Mouse (Mus musculus) lung, postnatal 0 days (tissue): Measurements from ENCODE around the gene Art2b. TPM values are rescaled to one million over a fixed set of nuclear protein-coding genes. Genes with fewer than 3 reads are reported as not detected.
A peak's percentile ranks its signal among the peaks of the same experiment; 100 is the strongest.
"Not testable (repeated sequence)": the region's sequence is repeated elsewhere in the genome, so short reads cannot be mapped to it uniquely, and the experiment has no call there.

Source experiments
- ATAC-seq: fragments of 200-750 bp; cut with Nextera tagmentation; 2 replicates; pipeline ENCODE4 v1.8.0; 2017; ENCODE audit warnings: moderate library complexity
- DNase-seq: peaks from one replicate; pipeline ENCODE4 v3.0.0-alpha.2; 2016; ENCODE audit warnings: low spot score
- H3K27ac ChIP-seq: fragments of 300-500 bp; sonication (generic); 2 replicates; pipeline ENCODE4 v1.5.1; 2014; ENCODE audit warnings: antibody characterized with exemption, mild to moderate bottlenecking, low read length, mixed read lengths
- H3K27me3 ChIP-seq: fragments of 300-500 bp; sonication (generic); replicated peaks from 2 replicates; pipeline ENCODE4 v1.6.1; 2014; ENCODE audit warnings: low read length, mixed read lengths; ENCODE audit not compliant: insufficient read depth
- H3K36me3 ChIP-seq: fragments of 300-500 bp; sonication (generic); 2 replicates; pipeline ENCODE4 v1.6.1; 2014; ENCODE audit warnings: low read length, mixed read lengths; ENCODE audit not compliant: insufficient read depth
- H3K4me1 ChIP-seq: fragments of 300-500 bp; sonication (generic); 2 replicates; pipeline ENCODE4 v1.6.1; 2014; ENCODE audit warnings: antibody characterized with exemption, low read depth, low read length, mixed read lengths; ENCODE audit not compliant: insufficient read depth
- H3K4me2 ChIP-seq: fragments of 300-500 bp; sonication (generic); replicated peaks from 2 replicates; pipeline ENCODE4 v1.6.1; 2014; ENCODE audit warnings: low read depth, mild to moderate bottlenecking, low read length, moderate library complexity, mixed read lengths
- H3K4me3 ChIP-seq: fragments of 300-500 bp; sonication (generic); 2 replicates; pipeline ENCODE4 v1.5.1; 2014; ENCODE audit warnings: low read depth, low read length
- H3K9ac ChIP-seq: fragments of 300-500 bp; sonication (generic); replicated peaks from 2 replicates; pipeline ENCODE4 v1.6.1; 2014; ENCODE audit warnings: low read depth, mild to moderate bottlenecking
- H3K9me3 ChIP-seq: fragments of 300-500 bp; sonication (generic); 2 replicates; pipeline ENCODE4 v1.6.1; 2016; ENCODE audit warnings: low read length, mixed read lengths
- CTCF ChIP-seq: IDR thresholded peaks from 2 replicates; pipeline ENCODE4 v1.5.1; 2016; ENCODE audit warnings: antibody characterized with exemption, mild to moderate bottlenecking
- EP300 ChIP-seq: IDR thresholded peaks from 2 replicates; pipeline ENCODE4 v1.6.1; 2016; ENCODE audit warnings: antibody characterized with exemption, mild to moderate bottlenecking, control low read depth
- WGBS: fragments of 180-500 bp; shearing (Covaris S2); extraction: QIAGEN DNeasy Blood & Tissue Kit; methylation state at CpG from one replicate; pipeline ENCODE4 v1.1.7; 2014; 5-methylcytosine and 5-hydroxymethylcytosine counted together
- polyA plus RNA-seq: library from polyadenylated mRNA; unstranded; fragments of >200 nt; fragmentation: Nextera tagmentation; extraction: Ambion mirVana; gene quantifications from 2 replicates; pipeline ENCODE4 v1.2.1, GENCODE M21; 2015

Gene Art2b
- polyA plus RNA-seq, 1 experiment from 2014 or later, result not detected

DNA sequence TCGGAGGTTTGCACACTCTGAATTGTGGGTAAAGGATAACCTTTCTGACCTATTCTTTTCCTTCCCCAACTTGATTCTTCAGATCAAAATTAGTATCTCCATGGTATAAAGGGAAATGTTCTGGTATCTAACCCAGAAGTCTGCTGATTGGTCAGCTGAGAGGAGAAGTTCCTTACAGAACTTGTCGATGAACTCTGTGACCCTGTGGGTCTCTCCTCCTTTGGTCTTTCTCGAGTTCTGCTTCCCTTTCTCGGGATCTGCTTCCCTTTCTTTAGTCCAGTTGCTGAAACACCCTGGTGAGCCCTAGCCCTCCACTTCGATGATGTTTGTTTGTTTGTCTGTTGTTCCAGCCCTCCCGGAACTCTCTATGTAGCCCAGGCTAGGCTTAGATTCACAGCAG, 22.4 kb upstream of the Art2b start:
- ATAC-seq (no peak), DNase-seq (peak; percentile 24)
- 66% methylated on average over 6 of the region's 6 CpGs for WGBS
- no peaks in the 10 kb centered on the region for H3K4me1 ChIP-seq
- no peak overlapping the region for H3K9ac ChIP-seq
- no peak overlapping the region for H3K4me2 ChIP-seq
- no peak overlapping the region for H3K4me3 ChIP-seq
- no peak overlapping the region for H3K27ac ChIP-seq
- no peaks in the 10 kb centered on the region for H3K9me3 ChIP-seq
- TF ChIP-seq EP300 (no peak), CTCF (no peak)
- no peaks in the 10 kb centered on the region for H3K36me3 ChIP-seq
- no peaks in the 10 kb centered on the region for H3K27me3 ChIP-seq

DNA sequence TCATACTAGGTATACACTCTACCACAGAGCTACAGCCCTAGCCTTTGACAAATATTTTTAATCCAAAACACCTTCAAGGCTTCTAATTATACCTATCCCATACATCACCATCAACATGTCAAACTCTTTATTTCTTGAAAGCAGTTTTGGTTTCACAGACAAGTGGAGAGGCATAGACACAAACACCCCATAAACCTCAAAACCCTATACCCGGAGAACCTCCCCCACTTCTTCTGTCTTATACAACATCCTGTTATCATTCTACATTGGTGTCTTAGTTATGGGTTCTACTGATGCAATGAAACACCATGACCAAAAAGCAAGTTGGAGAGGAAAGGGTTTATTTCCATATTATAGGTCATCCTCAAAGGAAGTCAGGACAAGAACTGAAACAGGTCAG, 15.0 kb upstream of the Art2b start:
- H3K36me3 ChIP-seq, result no peaks in the 10 kb centered on the region
- no peaks in the 10 kb centered on the region for H3K4me1 ChIP-seq
- no peak overlapping the region for H3K9ac ChIP-seq
- no peaks in the 10 kb centered on the region for H3K9me3 ChIP-seq
- DNase-seq, result no peak
- no peak overlapping the region for H3K27ac ChIP-seq
- no peaks in the 10 kb centered on the region for H3K27me3 ChIP-seq
- no peak overlapping the region for H3K4me3 ChIP-seq
- no peak overlapping the region for H3K4me2 ChIP-seq
- 75% methylated on average over 1 of the region's 1 CpGs for whole genome bisulfite sequencing
- no peak for ATAC-seq
- TF ChIP-seq EP300 (no peak), CTCF (no peak)

- H3K27me3 ChIP-seq, result no peaks in the 10 kb centered on the region
- H3K36me3 ChIP-seq, result no peaks in the 10 kb centered on the region
- H3K9me3 ChIP-seq, result no peaks in the 10 kb centered on the region
- H3K9ac ChIP-seq, result no peak overlapping the region
- WGBS, result 40% methylated on average over 2 of the region's 2 CpGs
- DNase-seq (no peak), ATAC-seq (no peak)
- H3K4me2 ChIP-seq, result no peak overlapping the region
- no peaks in the 10 kb centered on the region for H3K4me1 ChIP-seq
- no peak for TF ChIP-seq EP300
- no peak for TF ChIP-seq CTCF
- no peak overlapping the region for H3K27ac ChIP-seq
- H3K4me3 ChIP-seq, result no peak overlapping the region
These were observed 13.1 kb upstream of the Art2b start for GRCm38 (mm10) chr7:101598482-101598881.

GRCm38 (mm10) chr7:101594969-101595368, 9.6 kb upstream of the Art2b start:
- no peaks in the 10 kb centered on the region for H3K4me1 ChIP-seq
- no peak overlapping the region for H3K4me3 ChIP-seq
- no peak overlapping the region for H3K4me2 ChIP-seq
- H3K27ac ChIP-seq, result no peak overlapping the region
- DNase-seq, result no peak
- H3K9ac ChIP-seq, result no peak overlapping the region
- no peak for ATAC-seq
- no peaks in the 10 kb centered on the region for H3K36me3 ChIP-seq
- H3K9me3 ChIP-seq, result no peaks in the 10 kb centered on the region
- WGBS, result 67% methylated on average over 2 of the region's 2 CpGs
- TF ChIP-seq EP300 (no peak), CTCF (no peak)
- no peaks in the 10 kb centered on the region for H3K27me3 ChIP-seq

- H3K9me3 ChIP-seq, H3K4me1 ChIP-seq, H3K4me2 ChIP-seq, H3K27me3 ChIP-seq, H3K9ac ChIP-seq, H3K27ac ChIP-seq, ATAC-seq, H3K4me3 ChIP-seq, H3K36me3 ChIP-seq, DNase-seq: not testable (repeated sequence)
- WGBS, result 42% methylated on average over 6 of the region's 6 CpGs
These were observed 1.1 kb downstream of the Art2b start for GRCm38 (mm10) chr7:101584271-101584670.

DNA sequence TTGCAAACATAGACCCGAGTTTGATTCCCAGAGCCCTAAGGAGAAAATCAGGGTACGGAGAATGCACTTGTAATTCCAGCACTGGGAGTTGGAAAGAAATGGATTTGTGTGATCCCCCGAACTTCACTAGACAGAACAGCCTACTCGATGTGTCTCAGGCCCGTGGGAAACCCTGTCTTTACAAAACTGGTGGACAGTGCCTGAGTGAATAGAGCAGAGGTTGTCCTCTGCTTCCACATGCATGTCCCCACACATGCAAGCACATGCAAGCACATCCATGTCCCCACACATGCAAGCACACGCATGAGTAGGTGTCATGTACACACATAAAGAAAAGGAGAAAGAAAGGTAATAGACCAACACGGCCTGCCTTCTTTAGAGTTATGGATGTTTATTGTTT, 3.4 kb downstream of the Art2b start:
- no peak for TF ChIP-seq EP300
- TF ChIP-seq CTCF, result no peak
- Histone ChIP-seq H3K9me3 (no peaks in the 10 kb centered on the region), H3K36me3 (no peaks in the 10 kb centered on the region), H3K4me2 (no peak overlapping the region), H3K4me3 (no peak overlapping the region), H3K4me1 (no peaks in the 10 kb centered on the region), H3K27ac (no peak overlapping the region), H3K27me3 (no peaks in the 10 kb centered on the region), H3K9ac (no peak overlapping the region)
- ATAC-seq, result no peak
- no peak for DNase-seq
- WGBS, result 76% methylated on average over 7 of the region's 7 CpGs

- not testable (repeated sequence) for H3K27me3 ChIP-seq, DNase-seq, ATAC-seq, H3K9ac ChIP-seq, H3K4me1 ChIP-seq, H3K36me3 ChIP-seq, H3K4me2 ChIP-seq, H3K9me3 ChIP-seq, H3K27ac ChIP-seq, H3K4me3 ChIP-seq
- WGBS, result 84% methylated on average over 3 of the region's 3 CpGs
These were observed 4.5 kb downstream of the Art2b start for GRCm38 (mm10) chr7:101580863-101581262.
